Mouse (Mus musculus): ENCODE data around the gene Rela. TPM values are rescaled to one million over a fixed set of nuclear protein-coding genes. Genes with fewer than 3 reads are reported as not detected.
A peak's percentile ranks its signal among the peaks of the same experiment; 100 is the strongest.

The Rela gene
- polyA plus RNA-seq, 1 experiment, result 44.7 TPM

- TF ChIP-seq CTCF (IDR thresholded peaks at IDR 0.05; ENCODE audit: borderline replicate concordance, extremely low read depth, insufficient read depth, insufficient read length) (no peak), POLR2A (IDR thresholded peaks at IDR 0.05; ENCODE audit: borderline replicate concordance, extremely low read depth, insufficient read depth, insufficient read length, poor library complexity, severe bottlenecking) (no peak)
- no peak for DNase-seq (ENCODE audit: low read depth)
These were observed 15.3 kb downstream of the Rela start for GRCm38 (mm10) chr19:5652570-5652969.

GRCm38 (mm10) chr19:5653969-5654719 is 16.9 kb downstream of the Rela start:
- TF ChIP-seq POLR2A (IDR thresholded peaks at IDR 0.05; ENCODE audit: borderline replicate concordance, extremely low read depth, insufficient read depth, insufficient read length, poor library complexity, severe bottlenecking) (no peak), CTCF (IDR thresholded peaks at IDR 0.05; ENCODE audit: borderline replicate concordance, extremely low read depth, insufficient read depth, insufficient read length) (no peak)
- DNase-seq (ENCODE audit: low read depth), result peak; percentile 49

GRCm38 (mm10) chr19:5654720-5655298 is 17.5 kb downstream of the Rela start:
- no peak for DNase-seq (ENCODE audit: low read depth)
- TF ChIP-seq POLR2A (IDR thresholded peaks at IDR 0.05; ENCODE audit: borderline replicate concordance, extremely low read depth, insufficient read depth, insufficient read length, poor library complexity, severe bottlenecking) (no peak), CTCF (IDR thresholded peaks at IDR 0.05; ENCODE audit: borderline replicate concordance, extremely low read depth, insufficient read depth, insufficient read length) (no peak)

GRCm38 (mm10) chr19:5660942-5661751 is 23.9 kb downstream of the Rela start:
- no peak for DNase-seq (ENCODE audit: low read depth)
- TF ChIP-seq CTCF (IDR thresholded peaks at IDR 0.05; ENCODE audit: borderline replicate concordance, extremely low read depth, insufficient read depth, insufficient read length) (no peak), POLR2A (IDR thresholded peaks at IDR 0.05; ENCODE audit: borderline replicate concordance, extremely low read depth, insufficient read depth, insufficient read length, poor library complexity, severe bottlenecking) (no peak)

GRCm38 (mm10) chr19:5662310-5662709 is 25.0 kb downstream of the Rela start:
- TF ChIP-seq POLR2A (IDR thresholded peaks at IDR 0.05; ENCODE audit: borderline replicate concordance, extremely low read depth, insufficient read depth, insufficient read length, poor library complexity, severe bottlenecking), result no peak
- TF ChIP-seq CTCF (IDR thresholded peaks at IDR 0.05; ENCODE audit: borderline replicate concordance, extremely low read depth, insufficient read depth, insufficient read length), result no peak
- no peak for DNase-seq (ENCODE audit: low read depth)

GRCm38 (mm10) chr19:5662981-5663913 is 26.0 kb downstream of the Rela start, which contains the start of gene Sipa1:
Gene Sipa1, minus strand, starts transcription at chr19:5663707.
- peak; percentile 87 for DNase-seq (ENCODE audit: low read depth)
- TF ChIP-seq POLR2A (IDR thresholded peaks at IDR 0.05; ENCODE audit: borderline replicate concordance, extremely low read depth, insufficient read depth, insufficient read length, poor library complexity, severe bottlenecking), result no peak
- TF ChIP-seq CTCF (IDR thresholded peaks at IDR 0.05; ENCODE audit: borderline replicate concordance, extremely low read depth, insufficient read depth, insufficient read length), result no peak

- TF ChIP-seq POLR2A (IDR thresholded peaks at IDR 0.05; ENCODE audit: borderline replicate concordance, extremely low read depth, insufficient read depth, insufficient read length, poor library complexity, severe bottlenecking) (no peak), CTCF (IDR thresholded peaks at IDR 0.05; ENCODE audit: borderline replicate concordance, extremely low read depth, insufficient read depth, insufficient read length) (no peak)
- no peak for DNase-seq (ENCODE audit: low read depth)
These were observed 27.5 kb downstream of the Rela start for GRCm38 (mm10) chr19:5664669-5665257.

GRCm38 (mm10) chr19:5665465-5665864 is 28.2 kb downstream of the Rela start:
- TF ChIP-seq POLR2A (IDR thresholded peaks at IDR 0.05; ENCODE audit: borderline replicate concordance, extremely low read depth, insufficient read depth, insufficient read length, poor library complexity, severe bottlenecking) (no peak), CTCF (IDR thresholded peaks at IDR 0.05; ENCODE audit: borderline replicate concordance, extremely low read depth, insufficient read depth, insufficient read length) (no peak)
- DNase-seq (ENCODE audit: low read depth), result no peak

- TF ChIP-seq POLR2A (IDR thresholded peaks at IDR 0.05; ENCODE audit: borderline replicate concordance, extremely low read depth, insufficient read depth, insufficient read length, poor library complexity, severe bottlenecking) (no peak), CTCF (IDR thresholded peaks at IDR 0.05; ENCODE audit: borderline replicate concordance, extremely low read depth, insufficient read depth, insufficient read length) (no peak)
- DNase-seq (ENCODE audit: low read depth), result no peak
These were observed 29.1 kb downstream of the Rela start for GRCm38 (mm10) chr19:5666386-5666785.

- no peak for DNase-seq (ENCODE audit: low read depth)
- no peak for TF ChIP-seq POLR2A (IDR thresholded peaks at IDR 0.05; ENCODE audit: borderline replicate concordance, extremely low read depth, insufficient read depth, insufficient read length, poor library complexity, severe bottlenecking)
- TF ChIP-seq CTCF (IDR thresholded peaks at IDR 0.05; ENCODE audit: borderline replicate concordance, extremely low read depth, insufficient read depth, insufficient read length), result no peak
These were observed 31.1 kb downstream of the Rela start for GRCm38 (mm10) chr19:5668372-5668771.
